9 mouse cellular contexts compared by ENCODE assay signal in the genomic region with DNA sequence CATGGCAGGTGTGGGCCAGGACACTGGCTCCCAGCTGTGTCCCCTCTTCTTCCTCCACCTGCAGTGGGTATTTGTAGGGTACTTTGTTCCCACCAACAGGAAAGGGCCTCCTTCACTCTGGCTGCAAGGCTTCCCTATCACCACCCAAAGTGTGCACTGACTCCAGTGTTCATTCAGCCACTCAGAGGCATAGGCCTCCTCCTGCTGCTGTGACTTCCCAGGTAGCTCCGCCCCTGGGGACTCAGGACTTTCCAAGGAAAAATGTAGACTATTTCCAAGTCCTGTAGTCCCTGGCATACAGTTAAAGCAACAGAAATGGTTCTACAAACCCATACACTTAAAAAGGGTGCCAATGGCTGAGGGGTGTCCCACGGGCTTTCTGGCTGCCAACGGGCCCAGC. TPM values are rescaled to one million over a fixed set of nuclear protein-coding genes. Genes with fewer than 3 reads are reported as not detected.
A peak's percentile ranks its signal among the peaks of the same experiment; 100 is the strongest.
DNase-seq lines count a peak whose midpoint lies in the region; ATAC-seq and TF ChIP-seq lines count a peak whose summit lies in the region.
"Had no signal": no experiment of that assay in that cellular context is flagged by ENCODE, and none has a peak within 500 bp of the region (broad histone marks: within the 10 kb centered on the region; RNA-seq: fewer than 3 reads in every experiment).

No protein-coding gene starts in this region.

- TF ChIP-seq POLR2A in CH12.LX (IDR thresholded peaks at IDR 0.05; ENCODE audit: low read depth, low read length): no peak

- in situ Hi-C loops in CH12.LX (cut with MboI; ENCODE audit: low pct_ligation_motif_present, low pct_unique_long_range_greater_than_20kb, low sequenced_read_pairs): no loop called here

- no peak for TF ChIP-seq RAD21 in CH12.LX (IDR thresholded peaks at IDR 0.05; ENCODE audit: low read depth, low read length)

- peak overlapping the region; percentile 81 for H3K4me3 ChIP-seq in heart, embryonic 16.5 days (ENCODE audit: low read length)
- H3K4me3 ChIP-seq in CH12.LX (replicated peaks in 1 of 3; ENCODE audit: low read depth in 2 of 3, low read length in 2 of 3, poor library complexity in 1 of 3): peak overlapping the region; percentile 62 to 74 (median 65)
- peak overlapping the region; percentile 68 for H3K4me3 ChIP-seq in embryonic facial prominence, embryonic 13.5 days
- peak overlapping the region; percentile 64 for H3K4me3 ChIP-seq in midbrain, embryonic 16.5 days (ENCODE audit: low read depth, low read length)

- TF ChIP-seq EP300 in CH12.LX (IDR thresholded peaks at IDR 0.05; ENCODE audit: low read length): no peak

- dilution Hi-C loops in CH12.LX (cut with MboI; ENCODE audit: extremely low pct_ligation_motif_present, extremely low pct_unique_long_range_greater_than_20kb, low sequenced_read_pairs): no loop called here

- H3K79me2 ChIP-seq in CH12.LX (replicated peaks; ENCODE audit: control insufficient read depth, extremely low read depth, insufficient read depth, poor library complexity, severe bottlenecking): no peaks in the 10 kb centered on the region

- no peaks in the 10 kb centered on the region for H3K36me3 ChIP-seq in heart, embryonic 16.5 days (ENCODE audit: control insufficient read depth, insufficient read depth)
- H3K36me3 ChIP-seq in CH12.LX (replicated peaks in 1 of 2; ENCODE audit: control insufficient read depth in 1 of 2, insufficient read depth in 1 of 2, low read length in 1 of 2): peaks cover 0 to 29% of the 10 kb centered on the region in 2 experiments
- peaks cover 13% of the 10 kb centered on the region; the same call in 1 of the 2 replicates for H3K36me3 ChIP-seq in embryonic facial prominence, embryonic 13.5 days
- H3K36me3 ChIP-seq in midbrain, embryonic 16.5 days (ENCODE audit: control insufficient read depth, insufficient read depth, low read length): peaks cover 3% of the 10 kb centered on the region; the same call in 1 of the 2 replicates

- ATAC-seq in heart, embryonic 16.5 days (replicated peaks; ENCODE audit: extremely low read depth, insufficient read depth, low FRiP score): no peak
- ATAC-seq in embryonic facial prominence, embryonic 13.5 days (ENCODE audit: insufficient number of reproducible peaks, insufficient read depth, low FRiP score, low TSS enrichment, low read depth): no peak
- peak; percentile 8; the same call in 1 of the 2 replicates for ATAC-seq in midbrain, embryonic 16.5 days

- H3K4me1 ChIP-seq in heart, embryonic 16.5 days (ENCODE audit: control insufficient read depth, insufficient read depth, low read length): peaks cover 4% of the 10 kb centered on the region; the same call in 1 of the 2 replicates
- peaks cover 4 to 13% of the 10 kb centered on the region in 2 experiments; a peak in 3 of 4 replicates for H3K4me1 ChIP-seq in CH12.LX (ENCODE audit: control insufficient read depth in 1 of 2, insufficient read depth in 2 of 2)
- H3K4me1 ChIP-seq in embryonic facial prominence, embryonic 13.5 days: peaks cover 15% of the 10 kb centered on the region
- H3K4me1 ChIP-seq in midbrain, embryonic 16.5 days (ENCODE audit: control insufficient read depth, insufficient read depth, low read length): peaks cover 3% of the 10 kb centered on the region; the same call in 1 of the 2 replicates

- no peak overlapping the region for H3K9ac ChIP-seq in heart, embryonic 16.5 days (ENCODE audit: low read length)
- H3K9ac ChIP-seq in CH12.LX (ENCODE audit: insufficient read depth, low read depth): no peak overlapping the region
- H3K9ac ChIP-seq in embryonic facial prominence, embryonic 13.5 days: peak overlapping the region; percentile 79
- peak overlapping the region; percentile 80; the same call in 1 of the 2 replicates for H3K9ac ChIP-seq in midbrain, embryonic 16.5 days (ENCODE audit: low read depth, low read length)

- H3K27ac ChIP-seq in heart, embryonic 16.5 days (ENCODE audit: low read length): no peak overlapping the region
- H3K27ac ChIP-seq in CH12.LX (ENCODE audit: insufficient read depth, low read depth): no peak overlapping the region
- H3K27ac ChIP-seq in embryonic facial prominence, embryonic 13.5 days: no peak overlapping the region
- H3K27ac ChIP-seq in midbrain, embryonic 16.5 days (ENCODE audit: low read length): no peak overlapping the region

- H3K27me3 ChIP-seq in heart, embryonic 16.5 days (ENCODE audit: control insufficient read depth, insufficient read depth, low read length): 0 out of 2 replicates have a peak, but pooled peaks cover 4% of the 10 kb centered on the region
- H3K27me3 ChIP-seq in CH12.LX (replicated peaks): peaks cover 2% of the 10 kb centered on the region
- 0 out of 2 replicates have a peak, but pooled peaks cover 7% of the 10 kb centered on the region for H3K27me3 ChIP-seq in embryonic facial prominence, embryonic 13.5 days
- H3K27me3 ChIP-seq in midbrain, embryonic 16.5 days (ENCODE audit: control insufficient read depth, insufficient read depth, low read depth, low read length): no peaks in the 10 kb centered on the region

- no peaks in the 10 kb centered on the region for H3K9me3 ChIP-seq in heart, embryonic 16.5 days (replicated peaks; ENCODE audit: control insufficient read depth, low read length)
- no peaks in the 10 kb centered on the region for H3K9me3 ChIP-seq in CH12.LX (replicated peaks; ENCODE audit: low read length)
- H3K9me3 ChIP-seq in embryonic facial prominence, embryonic 13.5 days: no peaks in the 10 kb centered on the region
- H3K9me3 ChIP-seq in midbrain, embryonic 16.5 days (replicated peaks; ENCODE audit: control insufficient read depth, low read length, poor library complexity, severe bottlenecking): no peaks in the 10 kb centered on the region

- TF ChIP-seq CTCF in CH12.LX (conservative IDR thresholded peaks at IDR 0.05 in 1 of 2, IDR thresholded peaks at IDR 0.05 in 1 of 2; ENCODE audit: low read depth in 2 of 2, low read length in 2 of 2): no peak

- DNase-seq in heart, adult 8-10 months (ENCODE audit: low spot score): no peak
- DNase-seq in CH12.LX (ENCODE audit: extremely low read depth): no peak
- peak; percentile 44 for DNase-seq in kidney, postnatal 14 days
- no peak for DNase-seq in gastrocnemius, adult 8-10 months (ENCODE audit: low spot score in 2 of 2)
- no peak for DNase-seq in embryo, embryonic 10.5 days (ENCODE audit: low spot score)

- 42% methylated on average over 3 of the region's 3 CpGs for WGBS in heart, embryonic 16.5 days
- 24% methylated on average over 3 of the region's 3 CpGs for WGBS in embryonic facial prominence, embryonic 13.5 days
- 28% methylated on average over 3 of the region's 3 CpGs for WGBS in midbrain, embryonic 16.5 days

- peak overlapping the region; percentile 100 for H3K4me2 ChIP-seq in heart, embryonic 16.5 days (ENCODE audit: low read depth, low read length)
- peak overlapping the region; percentile 62 for H3K4me2 ChIP-seq in CH12.LX (ENCODE audit: insufficient read depth, low read depth, poor library complexity, severe bottlenecking)
- peak overlapping the region; percentile 95 for H3K4me2 ChIP-seq in embryonic facial prominence, embryonic 13.5 days
- peak overlapping the region; percentile 96 for H3K4me2 ChIP-seq in midbrain, embryonic 16.5 days (ENCODE audit: low read length)

TF ChIP-seq in CH12.LX, 34 proteins besides CTCF, POLR2A, EP300 and RAD21:
- TF ChIP-seq NELFE (IDR thresholded peaks at IDR 0.05; ENCODE audit: low read depth, low read length) (no peak), CHD1 (IDR thresholded peaks at IDR 0.05; ENCODE audit: low read depth, low read length) (no peak), MXI1 (IDR thresholded peaks at IDR 0.05; ENCODE audit: low read depth, low read length) (no peak), JUN (IDR thresholded peaks at IDR 0.05; ENCODE audit: insufficient read depth, low read depth, low read length) (no peak), RCOR1 (conservative IDR thresholded peaks at IDR 0.05; ENCODE audit: low read depth, low read length) (no peak), MAX (IDR thresholded peaks at IDR 0.05; ENCODE audit: low read length) (no peak), TBP (conservative IDR thresholded peaks at IDR 0.05; ENCODE audit: low read depth, low read length) (no peak), ETS1 (conservative IDR thresholded peaks at IDR 0.05; ENCODE audit: low read depth, low read length) (no peak)
TF ChIP-seq in CH12.LX: peak in this region for 0.

RNA-seq across cellular contexts. Expression of gene Plpp2, which starts 0.9 kb away (rescaled TPM):
- 6.7 and 9.8 TPM in 2 replicates for polyA plus RNA-seq in heart, embryonic 16.5 days (2015; fragmentation: Nextera tagmentation; extraction: Ambion mirVana)
- total RNA-seq in heart, adult 8-10 months (2022): 1 to 10 TPM; 3.1 to 7.1 (median 4.8) TPM
- total RNA-seq in CH12.LX (2012; rRNA removed) (11.8 and 19.3 TPM in 2 replicates), CH12.LX (2014; rRNA removed) (10.6 and 11.5 TPM in 2 replicates)
- 13.9 and 14.5 TPM in 2 replicates for polyA plus RNA-seq in CH12.LX (2012; ENCODE audit: insufficient read length, low read depth)
- 19.8 and 23.4 TPM in 2 replicates for polyA plus RNA-seq in embryonic facial prominence, embryonic 13.5 days (2015; fragmentation: Nextera tagmentation; extraction: Ambion mirVana)
- polyA plus RNA-seq in midbrain, embryonic 16.5 days (2015; fragmentation: Nextera tagmentation; extraction: Ambion mirVana): 19.2 and 22.4 TPM in 2 replicates
- 1 to 10 TPM in 1 of 4 experiments, under 1 TPM in 3; 0.29 to 1.3 (median 0.50) TPM for total RNA-seq in gastrocnemius, adult 8-10 months (2022)

RNA-seq across cellular contexts. Expression of gene Mier2, which starts 22.3 kb away (rescaled TPM):
- polyA plus RNA-seq in heart, embryonic 16.5 days (2015; fragmentation: Nextera tagmentation; extraction: Ambion mirVana): 26.5 and 28.1 TPM in 2 replicates
- 10 to 100 TPM; 10.6 to 17.6 (median 15.3) TPM for total RNA-seq in heart, adult 8-10 months (2022)
- total RNA-seq in CH12.LX (2012; rRNA removed) (26.7 and 27.8 TPM in 2 replicates), CH12.LX (2014; rRNA removed) (20.7 and 22.4 TPM in 2 replicates)
- 25.5 and 30.2 TPM in 2 replicates for polyA plus RNA-seq in CH12.LX (2012; ENCODE audit: insufficient read length, low read depth)
- polyA plus RNA-seq in embryonic facial prominence, embryonic 13.5 days (2015; fragmentation: Nextera tagmentation; extraction: Ambion mirVana): 71.0 and 73.6 TPM in 2 replicates
- 56.2 and 56.8 TPM in 2 replicates for polyA plus RNA-seq in midbrain, embryonic 16.5 days (2015; fragmentation: Nextera tagmentation; extraction: Ambion mirVana)
- total RNA-seq in gastrocnemius, adult 8-10 months (2022): 10 to 100 TPM; 20.1 to 23.4 (median 21.2) TPM

RNA-seq across cellular contexts. Expression of gene Theg, which starts 54.5 kb away (rescaled TPM):
- not detected in 2 replicates for polyA plus RNA-seq in heart, embryonic 16.5 days (2015; fragmentation: Nextera tagmentation; extraction: Ambion mirVana)
- not detected for total RNA-seq in heart, adult 8-10 months (2022)
- total RNA-seq in CH12.LX (2012; rRNA removed) (not detected in 2 replicates), CH12.LX (2014; rRNA removed) (not detected in 2 replicates)
- polyA plus RNA-seq in CH12.LX (2012; ENCODE audit: insufficient read length, low read depth): not detected in 2 replicates
- not detected in 2 replicates for polyA plus RNA-seq in embryonic facial prominence, embryonic 13.5 days (2015; fragmentation: Nextera tagmentation; extraction: Ambion mirVana)
- not detected in 2 replicates for polyA plus RNA-seq in midbrain, embryonic 16.5 days (2015; fragmentation: Nextera tagmentation; extraction: Ambion mirVana)
- total RNA-seq in gastrocnemius, adult 8-10 months (2022): not detected
- total RNA-seq: adrenal gland, adult 18-20 months had no signal

Comparison
In these comparisons a context has a peak if more than half of its experiments do, and no peak if none do; other contexts are left out.
1. H3K9ac ChIP-seq: peak in embryonic facial prominence, embryonic 13.5 days (single experiment) and midbrain, embryonic 16.5 days (single experiment); none in heart, embryonic 16.5 days (single experiment) and CH12.LX (single experiment).
2. Peak in every context shown above with its lines, with median percentiles within 50 percentile points of each other: H3K4me2 ChIP-seq and H3K4me3 ChIP-seq.